Mouse (Mus musculus) urinary bladder, postnatal 10 days (tissue): Measurements from ENCODE around the gene Phka2.

ENCODE experiments used
- DNase-seq: peaks from one replicate; pipeline ENCODE4 v3.0.0; 2022; ENCODE audit warnings: low spot score

Phka2 gene

GRCm38 (mm10) chrX:160502048-160503041 is at the start of gene Phka2:
Gene Phka2, plus strand, starts transcription at chrX:160502166.
- peak; percentile 27 for DNase-seq

DNA sequence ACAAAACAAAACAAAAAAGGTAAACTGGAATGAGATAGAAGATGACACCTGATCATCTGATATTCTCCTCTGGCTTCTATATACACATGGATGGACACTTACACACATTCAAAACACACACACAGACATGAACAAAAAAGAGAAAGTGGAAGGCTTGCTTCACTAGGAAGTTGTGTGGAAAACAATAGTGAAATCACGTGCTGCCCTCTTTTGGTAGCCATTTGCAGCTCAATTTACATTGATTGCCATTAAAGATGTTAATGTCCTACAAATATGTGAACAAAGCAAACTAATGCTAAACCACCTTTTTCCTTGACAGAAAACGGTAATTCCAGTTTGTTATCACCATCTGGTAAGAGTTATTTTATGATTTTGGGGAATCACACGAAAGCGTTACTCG is 46.3 kb upstream of the Phka2 start:
- DNase-seq, result no peak

GRCm38 (mm10) chrX:160471257-160471786 is 30.6 kb upstream of the Phka2 start:
- no peak for DNase-seq

- DNase-seq, result no peak
Measured at GRCm38 (mm10) chrX:160489784-160490183, 12.2 kb upstream of the Phka2 start.

- no peak for DNase-seq
Measured at GRCm38 (mm10) chrX:160494333-160494732, 7.6 kb upstream of the Phka2 start.

GRCm38 (mm10) chrX:160494921-160495320 is 7.0 kb upstream of the Phka2 start:
- no peak for DNase-seq

GRCm38 (mm10) chrX:160496473-160496872 is 5.5 kb upstream of the Phka2 start:
- no peak for DNase-seq

DNA sequence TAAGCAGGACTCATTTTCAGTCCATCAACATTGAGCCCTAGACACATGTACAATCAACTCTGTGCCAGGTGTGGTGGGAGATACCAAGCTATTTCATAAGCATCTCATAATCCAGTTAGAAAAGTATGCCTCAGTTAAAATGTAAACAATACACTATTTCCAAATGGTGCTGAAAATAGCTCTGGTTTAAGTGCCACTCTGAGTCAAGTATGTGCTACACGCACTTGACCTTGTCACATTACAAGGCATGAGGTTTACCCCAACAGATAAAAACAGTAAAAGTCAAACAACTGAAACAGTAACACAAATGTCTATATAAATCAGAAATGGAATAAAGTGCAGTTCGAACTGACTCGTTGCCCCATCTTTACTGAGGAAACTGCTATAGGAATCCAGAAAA is 871 bp upstream of the Phka2 start:
- DNase-seq, result no peak

DNA sequence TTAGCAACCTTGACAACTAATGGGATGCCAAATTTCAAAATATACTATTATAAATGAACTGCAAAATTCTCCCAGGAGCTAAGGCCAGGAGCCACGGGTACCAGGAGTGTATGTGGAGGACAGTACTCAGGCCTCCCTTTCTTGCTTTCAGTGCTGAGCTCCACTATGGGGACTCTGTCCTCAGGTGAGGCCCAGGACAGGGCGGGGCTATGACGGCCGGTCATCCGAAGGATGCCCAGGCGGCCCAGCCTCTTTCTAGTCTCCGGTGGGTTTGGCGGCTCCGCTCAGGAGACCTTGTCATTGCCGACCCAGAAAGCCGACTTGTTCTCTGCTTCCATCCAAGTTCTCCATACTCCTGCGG is 299 bp upstream of the Phka2 start:
- no peak for DNase-seq

DNA sequence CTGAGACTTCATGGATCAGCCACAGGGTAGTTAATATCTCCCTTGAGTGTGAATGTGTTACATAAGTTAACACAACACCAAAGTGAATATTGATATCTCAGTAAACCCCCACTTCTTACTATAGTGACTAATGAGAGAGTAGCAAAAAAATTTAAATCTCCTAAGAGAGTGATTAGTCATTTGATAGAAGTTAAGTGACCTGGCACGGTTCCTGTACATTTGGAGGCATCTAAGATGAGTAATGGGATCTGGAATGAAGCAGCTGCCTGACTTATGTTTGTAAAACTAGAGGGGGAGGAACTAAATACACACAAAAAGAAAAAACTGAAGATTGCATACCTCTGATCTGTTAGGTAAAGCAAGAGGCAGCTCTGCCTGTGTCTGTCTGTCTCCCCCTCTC is 7.1 kb downstream of the Phka2 start:
- no peak for DNase-seq

GRCm38 (mm10) chrX:160510197-160510596 is 8.2 kb downstream of the Phka2 start:
- no peak for DNase-seq

GRCm38 (mm10) chrX:160516027-160516426 is 14.1 kb downstream of the Phka2 start:
- no peak for DNase-seq

DNA sequence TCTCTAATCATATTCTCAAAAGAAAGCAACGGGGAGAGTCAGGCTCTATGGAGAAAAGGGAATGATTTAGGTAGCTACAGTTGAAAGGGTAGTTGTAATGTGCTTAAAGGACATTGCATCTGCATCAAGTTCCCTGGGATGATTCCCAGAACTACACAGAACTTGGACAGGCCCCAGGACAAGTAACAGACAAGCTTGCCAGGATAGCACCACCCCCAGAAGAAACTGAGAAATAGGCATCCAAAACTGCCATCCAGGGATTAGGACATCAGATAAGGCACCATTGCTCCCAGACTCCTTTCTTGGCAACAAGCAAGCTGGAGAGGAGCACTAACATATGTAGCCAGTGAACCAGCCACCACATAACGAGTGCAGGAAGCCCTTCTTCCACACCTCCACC is 40.8 kb downstream of the Phka2 start:
- no peak for DNase-seq

DNA sequence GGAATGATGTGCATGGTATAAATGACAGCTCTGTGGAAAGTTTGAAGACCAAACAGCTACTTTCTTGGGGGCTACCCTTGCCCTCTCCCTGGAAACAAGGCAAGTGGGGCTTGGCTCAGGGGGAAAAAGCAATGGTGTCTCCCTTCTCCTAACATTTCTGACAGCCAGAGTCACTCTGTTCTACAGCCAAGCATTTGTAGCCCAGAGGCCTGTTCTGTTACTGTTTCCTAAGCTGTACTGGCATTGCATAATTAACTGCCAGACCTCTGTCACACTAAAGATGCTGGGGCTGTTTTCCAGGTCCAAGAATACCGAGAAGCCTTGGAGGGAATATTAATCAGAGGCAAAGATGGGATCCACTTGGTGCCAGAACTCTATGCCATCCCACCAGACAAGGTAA is 46.9 kb downstream of the Phka2 start:
- no peak for DNase-seq

DNA sequence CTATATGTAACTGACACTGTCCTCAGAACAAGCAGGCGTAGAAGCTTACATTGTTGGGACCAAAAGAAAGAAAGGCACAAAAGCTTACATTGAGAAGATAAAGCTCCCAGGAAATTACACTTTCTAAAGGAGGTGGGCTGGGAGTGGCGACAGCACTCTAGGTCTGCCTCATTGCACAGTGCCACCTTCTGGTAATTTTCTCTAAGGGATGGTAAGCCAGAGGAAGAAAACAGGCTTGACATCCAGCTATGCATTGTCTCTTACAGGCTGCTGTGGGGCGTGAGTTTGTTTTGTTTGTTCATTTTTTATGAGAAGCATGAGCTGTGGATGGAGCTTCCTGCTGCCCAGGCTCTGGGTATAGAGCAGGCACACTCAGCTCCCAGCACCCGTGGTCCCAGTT is 50.1 kb downstream of the Phka2 start:
- DNase-seq, result no peak

DNA sequence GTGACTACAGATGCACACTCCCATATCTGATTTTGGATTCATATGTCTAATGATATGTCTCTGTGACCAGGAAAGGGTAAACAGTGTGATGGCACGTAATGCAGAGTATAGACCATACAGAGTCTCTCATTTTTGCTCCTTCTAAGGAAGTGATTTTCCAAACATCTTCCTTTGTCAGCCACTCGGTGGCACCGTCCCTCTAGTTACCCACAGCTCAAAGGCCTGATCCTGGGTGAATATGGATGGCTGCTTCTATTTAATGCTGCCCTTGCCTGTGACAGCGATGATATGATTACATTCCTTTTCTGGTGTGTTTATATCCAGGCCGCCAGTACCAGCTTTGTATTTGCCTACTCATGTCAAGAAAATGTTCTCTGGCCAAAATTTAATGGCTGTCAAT is 81.6 kb downstream of the Phka2 start:
- no peak for DNase-seq

DNA sequence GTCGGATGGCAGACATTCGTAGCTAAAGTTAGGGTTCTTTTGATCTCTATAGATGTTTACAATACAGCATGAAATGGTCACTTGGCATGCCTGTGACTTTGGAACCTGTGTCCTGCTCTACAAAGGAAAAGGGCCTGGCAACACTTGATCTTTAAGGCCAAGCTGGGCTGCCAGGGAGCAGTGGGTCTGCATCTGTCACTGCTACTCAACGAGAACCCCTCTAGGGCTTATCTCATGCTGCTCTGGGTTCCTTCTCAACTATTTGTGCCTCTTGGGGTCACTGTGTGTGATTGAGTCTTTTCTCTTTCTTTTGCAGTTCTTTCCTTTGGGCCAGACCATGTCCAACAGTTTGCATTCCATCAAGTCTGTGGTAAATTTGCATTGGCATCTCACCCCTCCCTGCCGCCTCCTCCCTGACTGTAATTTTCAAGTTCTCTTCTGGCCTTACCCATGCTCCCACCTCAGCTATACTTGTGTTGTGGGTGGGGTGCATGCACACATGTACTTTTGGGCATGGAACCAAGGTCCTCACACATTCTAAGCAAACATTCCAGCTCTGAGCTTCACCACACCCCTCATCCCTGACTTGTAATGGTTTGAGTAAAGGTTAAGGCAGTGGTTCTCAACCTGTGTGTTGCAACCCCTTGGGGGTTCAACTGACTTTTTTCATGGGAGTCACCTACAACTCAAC is 82.3 kb downstream of the Phka2 start:
- no peak for DNase-seq

- DNase-seq, result no peak
Measured at GRCm38 (mm10) chrX:160585110-160585509, 83.1 kb downstream of the Phka2 start.

- DNase-seq, result no peak
Measured at GRCm38 (mm10) chrX:160588523-160588922, 86.6 kb downstream of the Phka2 start.

DNA sequence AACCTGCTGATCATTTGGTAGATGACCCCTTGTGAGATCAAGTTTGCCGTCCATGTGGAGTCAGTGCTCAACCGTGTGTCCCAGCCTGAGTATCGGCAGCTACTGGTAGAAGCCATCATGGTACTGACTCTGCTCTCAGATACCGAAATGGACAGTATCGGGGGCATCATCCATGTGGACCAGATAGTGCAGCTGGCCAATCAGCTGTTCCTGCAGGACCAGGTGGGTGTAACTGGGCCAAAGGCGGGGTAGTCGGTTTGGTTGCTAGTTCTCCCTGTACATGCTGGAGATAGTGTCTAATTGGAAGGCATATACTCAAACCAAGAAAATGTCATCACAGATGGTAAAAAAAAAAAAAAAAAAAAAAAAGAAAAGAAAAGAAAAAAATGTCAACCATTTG is 88.2 kb downstream of the Phka2 start:
- no peak for DNase-seq

DNA sequence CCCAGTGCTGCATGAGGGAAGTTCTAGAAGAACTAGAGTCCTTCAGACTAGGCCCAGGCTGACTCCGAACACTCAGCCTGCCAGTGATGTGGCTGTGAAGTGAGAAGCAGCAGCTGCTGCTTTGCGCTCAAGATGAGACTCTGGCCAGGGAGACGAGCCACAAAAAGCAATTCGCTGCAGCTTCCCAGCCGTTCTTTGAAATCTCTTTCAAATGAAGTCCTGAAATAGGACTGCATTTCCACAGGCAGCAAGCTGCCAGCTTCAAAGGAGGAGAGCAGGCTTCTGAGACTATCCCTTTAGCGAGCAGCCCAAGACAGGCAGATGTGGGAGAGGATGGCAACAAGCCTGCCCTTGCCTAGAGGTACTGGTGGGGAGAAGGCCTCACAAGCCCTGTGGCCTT is 91.0 kb downstream of the Phka2 start:
- DNase-seq, result no peak

GRCm38 (mm10) chrX:160598055-160598454 is 96.1 kb downstream of the Phka2 start:
- DNase-seq, result no peak
